Mouse (Mus musculus): ENCODE results near the gene Mcu. TPM values are rescaled to one million over a fixed set of nuclear protein-coding genes. Genes with fewer than 3 reads are reported as not detected.

Mcu gene
- polyA plus RNA-seq, 1 experiment from 2014 or later = 28.3 TPM

- Histone ChIP-seq H3K4me1 (peaks cover 13% of the 10 kb centered on the region), H3K9me3 (replicated peaks) (no peaks in the 10 kb centered on the region), H3K27me3 (ENCODE audit: low read depth, poor library complexity, severe bottlenecking) (no peaks in the 10 kb centered on the region), H3K4me3 (peak overlapping the region; percentile 45), H3K36me3 (no peaks in the 10 kb centered on the region), H3K27ac (0 out of 2 replicates have a peak overlapping the region, but pooled peaks have one; percentile 47)
- 26% methylated on average over 17 of the region's 17 CpGs for WGBS
- peak; percentile 39 for DNase-seq (ENCODE audit: low spot score)
Observed at GRCm38 (mm10) chr10:59538767-59539532, 77.5 kb downstream of the Mcu start.

DNA sequence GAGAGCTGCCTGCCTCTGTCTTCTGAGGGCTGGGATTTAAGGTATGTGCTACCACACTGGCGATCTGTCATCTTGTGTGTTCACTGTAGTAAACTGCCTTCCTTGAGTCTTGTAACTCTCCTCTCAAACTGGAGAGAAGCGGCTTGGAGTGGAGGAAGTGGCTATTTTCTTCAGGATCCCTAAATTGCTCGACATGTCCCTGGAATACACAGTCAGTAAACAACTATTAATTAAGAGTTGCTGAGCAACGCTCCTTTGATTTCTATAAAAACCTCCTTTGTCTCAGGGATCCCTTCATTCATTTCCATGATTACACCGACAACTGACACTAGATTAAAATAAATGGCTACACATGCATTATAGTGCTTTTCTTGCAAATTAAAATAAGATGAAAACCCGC lies 78.4 kb downstream of the Mcu start:
- no peak for DNase-seq (ENCODE audit: low spot score)
- 79% methylated on average over 6 of the region's 6 CpGs for WGBS
- H3K9me3 ChIP-seq (replicated peaks) = no peaks in the 10 kb centered on the region
- H3K36me3 ChIP-seq = no peaks in the 10 kb centered on the region
- H3K27ac ChIP-seq = no peak overlapping the region
- no peaks in the 10 kb centered on the region for H3K27me3 ChIP-seq (ENCODE audit: low read depth, poor library complexity, severe bottlenecking)
- no peak overlapping the region for H3K4me3 ChIP-seq
- H3K4me1 ChIP-seq = peaks cover 13% of the 10 kb centered on the region

GRCm38 (mm10) chr10:59537579-59537978 lies 78.9 kb downstream of the Mcu start:
- no peaks in the 10 kb centered on the region for H3K36me3 ChIP-seq
- DNase-seq (ENCODE audit: low spot score) = no peak
- H3K4me1 ChIP-seq = peaks cover 13% of the 10 kb centered on the region

GRCm38 (mm10) chr10:59532256-59532655 lies 84.2 kb downstream of the Mcu start:
- H3K36me3 ChIP-seq = no peaks in the 10 kb centered on the region
- H3K27me3 ChIP-seq (ENCODE audit: low read depth, poor library complexity, severe bottlenecking) = no peaks in the 10 kb centered on the region
- H3K4me1 ChIP-seq = no peaks in the 10 kb centered on the region
- H3K27ac ChIP-seq = no peak overlapping the region
- 92% methylated on average over 6 of the region's 6 CpGs for WGBS
- H3K9me3 ChIP-seq (replicated peaks) = no peaks in the 10 kb centered on the region
- no peak for DNase-seq (ENCODE audit: low spot score)
- H3K4me3 ChIP-seq = no peak overlapping the region

More at GRCm38 (mm10) chr10:59537579-59537978, 78.9 kb downstream of the Mcu start:
- Histone ChIP-seq H3K27ac (no peak overlapping the region), H3K27me3 (ENCODE audit: low read depth, poor library complexity, severe bottlenecking) (no peaks in the 10 kb centered on the region), H3K4me3 (no peak overlapping the region), H3K9me3 (replicated peaks) (no peaks in the 10 kb centered on the region)
- WGBS = 72% methylated on average over 6 of the region's 6 CpGs

- DNase-seq (ENCODE audit: low spot score) = no peak
- Histone ChIP-seq H3K4me3 (no peak overlapping the region), H3K27me3 (ENCODE audit: low read depth, poor library complexity, severe bottlenecking) (no peaks in the 10 kb centered on the region), H3K36me3 (no peaks in the 10 kb centered on the region), H3K4me1 (0 out of 2 replicates have a peak, but pooled peaks cover 3% of the 10 kb centered on the region), H3K27ac (no peak overlapping the region), H3K9me3 (replicated peaks) (no peaks in the 10 kb centered on the region)
- 95% methylated on average over 5 of the region's 5 CpGs for WGBS
Observed at GRCm38 (mm10) chr10:59527819-59528218, 88.7 kb downstream of the Mcu start.

- 89% methylated on average over 11 of the region's 11 CpGs for WGBS
- no peaks in the 10 kb centered on the region for H3K9me3 ChIP-seq (replicated peaks)
- DNase-seq (ENCODE audit: low spot score) = no peak
- no peak overlapping the region for H3K27ac ChIP-seq
- H3K36me3 ChIP-seq = no peaks in the 10 kb centered on the region
- H3K4me3 ChIP-seq = no peak overlapping the region
- H3K4me1 ChIP-seq = 0 out of 2 replicates have a peak, but pooled peaks cover 3% of the 10 kb centered on the region
- no peaks in the 10 kb centered on the region for H3K27me3 ChIP-seq (ENCODE audit: low read depth, poor library complexity, severe bottlenecking)
Observed at GRCm38 (mm10) chr10:59527311-59527710, 89.2 kb downstream of the Mcu start.

DNA sequence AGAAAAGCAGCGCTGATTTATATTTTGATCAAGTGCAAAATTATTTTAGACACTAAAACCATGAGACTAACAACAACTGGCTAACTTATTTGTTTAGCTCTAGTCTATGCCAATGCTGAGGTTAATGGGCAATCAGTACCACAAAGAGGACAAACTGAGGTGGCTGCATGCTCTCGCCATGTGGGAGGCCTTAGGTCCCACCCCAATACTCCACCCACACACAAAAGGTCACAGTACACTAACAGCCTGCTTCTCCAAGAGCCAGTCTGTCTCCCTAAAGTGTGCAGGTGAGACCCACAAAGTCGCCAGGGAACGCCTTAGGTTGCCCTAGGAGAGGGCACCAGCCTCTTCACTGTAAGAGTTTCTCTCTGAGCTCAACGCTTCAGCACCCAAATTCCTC lies 91.8 kb downstream of the Mcu start:
- 86% methylated on average over 5 of the region's 5 CpGs for WGBS

DNA sequence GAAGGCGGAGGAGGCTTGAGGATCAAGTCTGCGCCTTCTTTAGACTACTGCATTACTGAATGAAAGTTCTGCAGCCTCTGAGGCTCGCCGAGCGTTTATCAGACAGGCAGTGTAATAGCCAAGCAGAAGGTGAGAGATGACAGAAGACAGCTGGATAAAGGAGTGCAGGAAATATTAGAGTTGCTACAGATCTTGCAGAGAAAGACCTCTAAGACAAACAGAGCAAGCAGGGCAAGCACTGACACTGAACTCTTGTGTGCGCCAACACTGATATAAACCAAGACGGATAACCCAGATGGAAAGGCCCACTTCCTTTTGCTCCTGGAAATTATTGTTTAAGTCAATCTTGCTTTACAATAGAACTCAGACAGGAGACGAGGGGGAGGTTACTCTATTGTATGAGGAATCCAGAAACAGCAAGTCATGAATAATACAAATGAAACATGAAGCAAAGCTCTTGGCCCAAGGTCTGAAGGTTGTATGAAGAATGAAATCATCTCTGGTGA lies 92.6 kb downstream of the Mcu start:
- H3K27ac ChIP-seq = 0 out of 2 replicates have a peak overlapping the region, but pooled peaks have one; percentile 8
- 71% methylated on average over 8 of the region's 8 CpGs for WGBS
- H3K9me3 ChIP-seq (replicated peaks) = no peaks in the 10 kb centered on the region
- H3K4me3 ChIP-seq = no peak overlapping the region
- H3K4me1 ChIP-seq = 0 out of 2 replicates have a peak, but pooled peaks cover 3% of the 10 kb centered on the region
- DNase-seq (ENCODE audit: low spot score) = no peak
- no peaks in the 10 kb centered on the region for H3K36me3 ChIP-seq
- no peaks in the 10 kb centered on the region for H3K27me3 ChIP-seq (ENCODE audit: low read depth, poor library complexity, severe bottlenecking)

More for the DNA sequence above, 91.8 kb downstream of the Mcu start:
- H3K4me3 ChIP-seq = no peak overlapping the region
- H3K27ac ChIP-seq = no peak overlapping the region; the same call in 1 of the 2 replicates
- no peaks in the 10 kb centered on the region for H3K9me3 ChIP-seq (replicated peaks)
- no peaks in the 10 kb centered on the region for H3K36me3 ChIP-seq
- 0 out of 2 replicates have a peak, but pooled peaks cover 3% of the 10 kb centered on the region for H3K4me1 ChIP-seq
- H3K27me3 ChIP-seq (ENCODE audit: low read depth, poor library complexity, severe bottlenecking) = no peaks in the 10 kb centered on the region
- DNase-seq (ENCODE audit: low spot score) = no peak

- H3K4me1 ChIP-seq = 0 out of 2 replicates have a peak, but pooled peaks cover 3% of the 10 kb centered on the region
- H3K9me3 ChIP-seq (replicated peaks) = no peaks in the 10 kb centered on the region
- no peaks in the 10 kb centered on the region for H3K27me3 ChIP-seq (ENCODE audit: low read depth, poor library complexity, severe bottlenecking)
- H3K27ac ChIP-seq = no peak overlapping the region
- no peak for DNase-seq (ENCODE audit: low spot score)
- WGBS = 90% methylated on average over 2 of the region's 2 CpGs
- no peaks in the 10 kb centered on the region for H3K36me3 ChIP-seq
- H3K4me3 ChIP-seq = no peak overlapping the region
Observed at GRCm38 (mm10) chr10:59520701-59521100, 95.8 kb downstream of the Mcu start.

DNA sequence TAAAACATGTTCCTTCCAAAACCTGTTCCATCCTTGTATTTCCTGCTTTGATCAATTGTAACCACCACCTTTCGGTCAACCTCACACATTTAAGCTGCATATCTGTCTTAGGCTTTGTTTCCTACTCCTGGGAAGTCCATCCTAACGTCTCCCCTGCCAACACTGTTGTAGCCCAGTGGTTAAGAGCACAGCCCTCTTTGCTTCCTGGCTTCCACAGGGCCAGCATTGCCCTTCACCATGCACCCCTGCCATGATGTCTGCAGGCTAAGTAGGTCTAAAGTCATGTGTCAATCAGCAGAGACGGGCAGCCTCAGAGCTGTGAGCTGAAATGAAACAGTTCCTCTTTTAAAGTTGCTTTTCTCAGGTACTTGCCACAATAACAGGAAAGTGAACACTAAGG lies 97.1 kb downstream of the Mcu start:
- no peak for DNase-seq (ENCODE audit: low spot score)
- H3K4me1 ChIP-seq = 0 out of 2 replicates have a peak, but pooled peaks cover 3% of the 10 kb centered on the region
- H3K27me3 ChIP-seq (ENCODE audit: low read depth, poor library complexity, severe bottlenecking) = no peaks in the 10 kb centered on the region
- H3K9me3 ChIP-seq (replicated peaks) = no peaks in the 10 kb centered on the region
- H3K36me3 ChIP-seq = no peaks in the 10 kb centered on the region
- H3K27ac ChIP-seq = no peak overlapping the region
- 89% methylated on average over 3 of the region's 3 CpGs for WGBS
- no peak overlapping the region for H3K4me3 ChIP-seq

- H3K4me3 ChIP-seq = no peak overlapping the region
- no peaks in the 10 kb centered on the region for H3K9me3 ChIP-seq (replicated peaks)
- WGBS = 98% methylated on average over 13 of the region's 13 CpGs
- H3K4me1 ChIP-seq = peaks cover 9% of the 10 kb centered on the region
- no peak overlapping the region for H3K27ac ChIP-seq
- no peaks in the 10 kb centered on the region for H3K36me3 ChIP-seq
- DNase-seq (ENCODE audit: low spot score) = no peak
- H3K27me3 ChIP-seq (ENCODE audit: low read depth, poor library complexity, severe bottlenecking) = no peaks in the 10 kb centered on the region
Observed at GRCm38 (mm10) chr10:59517201-59517600, 99.3 kb downstream of the Mcu start.

DNA sequence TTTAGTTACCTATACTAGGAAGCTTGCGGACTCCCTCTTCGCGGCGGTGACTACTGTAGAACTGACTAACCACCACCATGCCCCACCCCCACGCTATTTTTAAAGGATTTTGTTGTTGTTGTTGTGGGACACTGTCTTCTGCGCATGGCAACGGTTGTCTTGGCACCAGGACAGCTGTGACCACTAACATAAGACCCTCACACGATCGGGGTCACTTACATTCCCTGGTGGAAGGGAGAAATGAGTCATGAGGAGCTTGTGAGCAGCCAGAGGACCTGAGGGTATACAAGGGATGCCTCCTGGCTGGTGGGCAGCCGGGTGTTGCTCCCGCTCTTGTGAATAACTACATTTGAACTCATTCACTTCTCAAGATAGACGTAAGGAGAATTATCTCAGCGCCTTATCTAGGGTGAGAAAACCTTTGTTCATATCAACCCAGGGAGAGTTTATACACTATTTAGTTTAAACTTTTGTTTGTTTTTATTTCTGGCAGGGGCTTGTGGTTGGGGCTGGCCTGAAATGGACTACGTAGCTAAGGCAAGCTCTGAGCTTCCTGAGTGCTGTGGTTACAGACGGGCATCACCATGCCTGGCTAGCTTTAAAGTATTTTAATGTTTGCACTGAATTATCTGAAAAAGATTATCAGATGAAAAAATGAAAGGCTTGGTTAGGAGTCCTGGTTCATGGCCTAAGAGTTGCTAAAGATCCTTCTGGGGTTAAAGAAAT lies 101.6 kb downstream of the Mcu start:
- no peaks in the 10 kb centered on the region for H3K36me3 ChIP-seq
- no peaks in the 10 kb centered on the region for H3K9me3 ChIP-seq (replicated peaks)
- H3K27me3 ChIP-seq (ENCODE audit: low read depth, poor library complexity, severe bottlenecking) = no peaks in the 10 kb centered on the region
- H3K4me1 ChIP-seq = peaks cover 29% of the 10 kb centered on the region
- WGBS = 86% methylated on average over 15 of the region's 15 CpGs
- no peak for DNase-seq (ENCODE audit: low spot score)
- no peak overlapping the region for H3K27ac ChIP-seq
- H3K4me3 ChIP-seq = no peak overlapping the region

- peak overlapping the region; percentile 70 for H3K27ac ChIP-seq
- no peaks in the 10 kb centered on the region for H3K9me3 ChIP-seq (replicated peaks)
- peaks cover 34% of the 10 kb centered on the region for H3K4me1 ChIP-seq
- no peak overlapping the region for H3K4me3 ChIP-seq
- no peaks in the 10 kb centered on the region for H3K27me3 ChIP-seq (ENCODE audit: low read depth, poor library complexity, severe bottlenecking)
- H3K36me3 ChIP-seq = no peaks in the 10 kb centered on the region
- DNase-seq (ENCODE audit: low spot score) = no peak
- WGBS = 83% methylated on average over 9 of the region's 9 CpGs
Observed at GRCm38 (mm10) chr10:59512173-59512572, 104.3 kb downstream of the Mcu start.

Data from limb, embryonic 10.5 days (tissue).